Mouse (Mus musculus) liver, embryonic 13.5 days (tissue): ENCODE data around the gene E130308A19Rik. TPM values are rescaled to one million over a fixed set of nuclear protein-coding genes. Genes with fewer than 3 reads are reported as not detected.

Source experiments
- ATAC-seq: fragments of 200-750 bp; cut with Nextera tagmentation; 2 replicates; pipeline ENCODE4 v1.8.0; 2017; ENCODE audit warnings: low read depth, mild to moderate bottlenecking, moderate number of reproducible peaks, moderate library complexity
- DNase-seq: peaks from one replicate; pipeline ENCODE4 v3.0.0; 2022
- H3K27ac ChIP-seq: fragments of 300-500 bp; sonication (generic); 2 replicates; pipeline ENCODE4 v1.5.1; 2015; ENCODE audit warnings: moderate library complexity, mild to moderate bottlenecking, inconsistent platforms
- H3K27me3 ChIP-seq: fragments of 300-500 bp; sonication (generic); 2 replicates; pipeline ENCODE4 v1.6.1; 2015; ENCODE audit warnings: mild to moderate bottlenecking, inconsistent platforms
- H3K36me3 ChIP-seq: fragments of 300-500 bp; sonication (generic); 2 replicates; pipeline ENCODE4 v1.6.1; 2015; ENCODE audit warnings: mild to moderate bottlenecking, inconsistent platforms
- H3K4me1 ChIP-seq: fragments of 300-500 bp; sonication (generic); replicated peaks from 2 replicates; pipeline ENCODE4 v1.6.1; 2015; ENCODE audit warnings: inconsistent platforms
- H3K4me2 ChIP-seq: fragments of 300-500 bp; sonication (generic); 2 replicates; pipeline ENCODE4 v1.6.1; 2015; ENCODE audit warnings: inconsistent platforms, mild to moderate bottlenecking, moderate library complexity
- H3K4me3 ChIP-seq: fragments of 300-500 bp; sonication (generic); replicated peaks from 2 replicates; pipeline ENCODE4 v1.5.1; 2015; ENCODE audit warnings: mild to moderate bottlenecking, inconsistent platforms
- H3K9ac ChIP-seq: fragments of 300-500 bp; sonication (generic); 2 replicates; pipeline ENCODE4 v1.6.1; 2015; ENCODE audit warnings: mild to moderate bottlenecking, inconsistent platforms
- H3K9me3 ChIP-seq: fragments of 300-500 bp; sonication (generic); replicated peaks from 2 replicates; pipeline ENCODE4 v1.6.1; 2016; ENCODE audit warnings: inconsistent platforms
- WGBS: fragments of 180-500 bp; shearing (Covaris S2); methylation state at CpG from one replicate; pipeline ENCODE4 v1.1.7; 2015; ENCODE audit not compliant: insufficient replicate concordance; 5-methylcytosine and 5-hydroxymethylcytosine counted together
- polyA plus RNA-seq: library from polyadenylated mRNA; unstranded; fragments of >200 nt; fragmentation: Nextera tagmentation; extraction: Ambion mirVana; gene quantifications from 2 replicates; pipeline ENCODE4 v1.2.1, GENCODE M21; 2015

Gene E130308A19Rik
- polyA plus RNA-seq, 1 experiment from 2014 or later = 8.1 TPM

DNA sequence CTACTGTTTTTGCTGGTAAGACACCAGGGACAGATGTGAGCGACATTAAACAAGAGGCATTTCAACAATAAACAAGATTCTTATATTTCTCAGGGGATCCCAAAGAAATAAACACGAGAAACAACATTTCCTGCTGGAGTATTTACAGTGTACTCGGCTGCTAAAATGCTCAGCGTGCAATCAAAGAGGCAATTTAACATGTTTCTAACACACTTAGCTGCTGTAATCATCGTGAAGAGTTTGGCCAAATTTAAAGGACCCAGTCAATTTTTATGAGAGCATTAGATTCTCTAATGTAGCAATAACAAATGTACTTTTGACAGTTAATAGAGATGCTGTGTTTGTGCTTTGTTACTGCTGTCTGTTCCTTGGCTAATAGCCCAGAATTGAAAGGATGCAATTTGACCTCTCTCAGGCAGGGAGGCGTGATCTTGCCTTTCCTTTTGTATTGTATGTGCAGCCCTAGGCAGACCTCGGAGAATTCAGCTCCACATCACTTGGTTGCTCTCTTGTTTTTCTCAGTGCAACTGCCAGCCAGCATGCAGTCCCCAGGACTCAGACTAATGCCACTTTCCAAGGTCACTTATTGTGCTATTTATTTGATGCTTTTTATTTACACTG, 139.5 kb downstream of the E130308A19Rik start:
- H3K27ac ChIP-seq = no peak overlapping the region

GRCm38 (mm10) chr4:59767717-59768116, 141.7 kb downstream of the E130308A19Rik start:
- Histone ChIP-seq H3K4me1 (peaks cover 8% of the 10 kb centered on the region; the same call in 1 of the 2 replicates), H3K9me3 (no peaks in the 10 kb centered on the region), H3K4me2 (no peak overlapping the region), H3K27me3 (no peaks in the 10 kb centered on the region), H3K4me3 (no peak overlapping the region), H3K36me3 (peaks cover 32% of the 10 kb centered on the region), H3K9ac (no peak overlapping the region), H3K27ac (peak overlapping the region; percentile 4; the same call in 1 of the 2 replicates)
- DNase-seq (no peak), ATAC-seq (no peak)
- 13% methylated on average over 2 of the region's 2 CpGs for WGBS

More for the DNA sequence above, 139.5 kb downstream of the E130308A19Rik start:
- H3K4me2 ChIP-seq = peak overlapping the region; percentile 11; the same call in 1 of the 2 replicates
- H3K27me3 ChIP-seq = no peaks in the 10 kb centered on the region
- no peak overlapping the region for H3K4me3 ChIP-seq
- H3K36me3 ChIP-seq = peaks cover 10% of the 10 kb centered on the region
- H3K9me3 ChIP-seq = no peaks in the 10 kb centered on the region
- ATAC-seq (no peak), DNase-seq (no peak)
- 54% methylated on average over 7 of the region's 7 CpGs for WGBS
- H3K9ac ChIP-seq = no peak overlapping the region
- peaks cover 8% of the 10 kb centered on the region; the same call in 1 of the 2 replicates for H3K4me1 ChIP-seq

- ATAC-seq (no peak), DNase-seq (no peak)
- H3K4me1 ChIP-seq = peaks cover 11% of the 10 kb centered on the region; the same call in 1 of the 2 replicates
- H3K9ac ChIP-seq = no peak overlapping the region
- no peaks in the 10 kb centered on the region for H3K9me3 ChIP-seq
- 86% methylated on average over 17 of the region's 17 CpGs for WGBS
- no peaks in the 10 kb centered on the region for H3K27me3 ChIP-seq
- peaks cover 61% of the 10 kb centered on the region for H3K36me3 ChIP-seq
- H3K4me3 ChIP-seq = no peak overlapping the region
- no peak overlapping the region for H3K4me2 ChIP-seq
- H3K27ac ChIP-seq = no peak overlapping the region
Measured at GRCm38 (mm10) chr4:59772171-59772879, 146.3 kb downstream of the E130308A19Rik start.

DNA sequence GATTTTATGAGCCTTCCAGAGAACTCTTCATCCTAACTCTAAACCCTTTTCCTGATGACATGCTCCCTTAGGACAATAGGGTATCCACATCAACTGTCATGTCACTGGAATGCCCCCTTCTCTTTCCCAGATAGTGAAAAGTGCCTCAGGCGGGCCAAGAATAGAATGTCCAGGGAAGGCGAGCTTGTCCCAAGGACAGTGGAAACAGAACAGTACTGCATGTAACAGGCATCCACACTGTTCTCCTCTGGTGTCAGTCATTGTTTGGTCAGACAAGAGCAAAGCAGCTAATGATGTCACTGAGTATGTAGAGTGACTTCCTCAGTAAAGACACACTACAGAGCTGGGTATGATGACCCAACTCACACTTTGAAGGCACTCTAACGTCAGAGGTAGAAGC, 151.8 kb downstream of the E130308A19Rik start:
- no peaks in the 10 kb centered on the region for H3K27me3 ChIP-seq
- no peak overlapping the region for H3K4me3 ChIP-seq
- WGBS = 63% methylated on average over 3 of the region's 3 CpGs
- DNase-seq (no peak), ATAC-seq (no peak)
- H3K27ac ChIP-seq = no peak overlapping the region
- no peak overlapping the region for H3K4me2 ChIP-seq
- peaks cover 39% of the 10 kb centered on the region for H3K36me3 ChIP-seq
- peaks cover 35% of the 10 kb centered on the region for H3K4me1 ChIP-seq
- no peaks in the 10 kb centered on the region for H3K9me3 ChIP-seq
- no peak overlapping the region; the same call in 1 of the 2 replicates for H3K9ac ChIP-seq

GRCm38 (mm10) chr4:59780568-59780967, 154.6 kb downstream of the E130308A19Rik start:
- 54% methylated on average over 1 of the region's 1 CpGs for WGBS
- Histone ChIP-seq H3K27me3 (no peaks in the 10 kb centered on the region), H3K4me1 (peaks cover 41% of the 10 kb centered on the region), H3K4me3 (no peak overlapping the region), H3K27ac (no peak overlapping the region; the same call in 1 of the 2 replicates), H3K4me2 (no peak overlapping the region), H3K36me3 (peaks cover 18% of the 10 kb centered on the region), H3K9ac (no peak overlapping the region), H3K9me3 (no peaks in the 10 kb centered on the region)
- no peak for ATAC-seq
- DNase-seq = no peak

- ATAC-seq (peak; percentile 48), DNase-seq (peak; percentile 27)
- no peaks in the 10 kb centered on the region for H3K27me3 ChIP-seq
- H3K9ac ChIP-seq = peak overlapping the region; percentile 95
- peak overlapping the region; percentile 76 for H3K27ac ChIP-seq
- H3K36me3 ChIP-seq = peaks cover 4% of the 10 kb centered on the region
- H3K4me2 ChIP-seq = peak overlapping the region; percentile 97
- peak overlapping the region; percentile 100 for H3K4me3 ChIP-seq
- peaks cover 30% of the 10 kb centered on the region for H3K4me1 ChIP-seq
- WGBS = under 1% methylated on average over 47 of the region's 47 CpGs
- H3K9me3 ChIP-seq = no peaks in the 10 kb centered on the region
Measured at GRCm38 (mm10) chr4:59782853-59783684, 157.1 kb downstream of the E130308A19Rik start.

- Histone ChIP-seq H3K9me3 (no peaks in the 10 kb centered on the region), H3K4me2 (peak overlapping the region; percentile 97), H3K4me3 (peak overlapping the region; percentile 100), H3K27me3 (no peaks in the 10 kb centered on the region), H3K36me3 (peaks cover 3% of the 10 kb centered on the region), H3K4me1 (peaks cover 30% of the 10 kb centered on the region), H3K9ac (peak overlapping the region; percentile 95), H3K27ac (peak overlapping the region; percentile 76)
- ATAC-seq (peak; percentile 96), DNase-seq (peak; percentile 96)
- under 1% methylated on average over 36 of the region's 36 CpGs for WGBS
Measured at GRCm38 (mm10) chr4:59783685-59784279, 157.8 kb downstream of the E130308A19Rik start.

GRCm38 (mm10) chr4:59785412-59785811, 159.4 kb downstream of the E130308A19Rik start:
- no peak overlapping the region for H3K4me3 ChIP-seq
- H3K36me3 ChIP-seq = no peaks in the 10 kb centered on the region
- DNase-seq = no peak
- 36% methylated on average over 2 of the region's 2 CpGs for WGBS
- no peaks in the 10 kb centered on the region for H3K9me3 ChIP-seq
- H3K27me3 ChIP-seq = no peaks in the 10 kb centered on the region
- no peak overlapping the region for H3K9ac ChIP-seq
- ATAC-seq = no peak
- no peak overlapping the region for H3K4me2 ChIP-seq
- peaks cover 20% of the 10 kb centered on the region for H3K4me1 ChIP-seq
- no peak overlapping the region for H3K27ac ChIP-seq

- Histone ChIP-seq H3K36me3 (no peaks in the 10 kb centered on the region), H3K4me3 (no peak overlapping the region), H3K4me2 (no peak overlapping the region), H3K9ac (no peak overlapping the region), H3K9me3 (no peaks in the 10 kb centered on the region), H3K27me3 (0 out of 2 replicates have a peak, but pooled peaks cover 2% of the 10 kb centered on the region), H3K4me1 (peaks cover 14% of the 10 kb centered on the region), H3K27ac (no peak overlapping the region)
- WGBS = 0% methylated on average over 7 of the region's 7 CpGs
- DNase-seq = peak; percentile 56
- no peak for ATAC-seq
Measured at GRCm38 (mm10) chr4:59786661-59787060, 160.7 kb downstream of the E130308A19Rik start.

DNA sequence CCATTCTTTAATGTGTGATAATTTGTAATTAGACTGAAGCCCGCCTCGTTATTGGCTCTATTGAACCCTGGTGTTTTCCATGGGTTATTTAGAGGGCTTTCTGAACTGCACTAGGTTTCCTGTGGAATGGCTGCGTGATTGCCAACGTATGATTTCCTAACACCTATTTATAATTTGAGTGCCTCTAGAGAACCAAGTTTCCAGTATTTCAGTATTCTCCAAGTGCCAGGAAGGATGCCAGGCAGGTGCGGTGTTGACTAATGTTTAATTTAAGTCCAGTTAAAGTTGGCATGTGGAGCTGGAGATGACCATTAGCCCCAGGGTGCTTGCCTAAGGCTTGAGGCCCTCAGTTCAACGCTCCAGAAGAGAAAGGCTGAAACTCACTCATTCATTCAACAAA, 161.1 kb downstream of the E130308A19Rik start:
- no peaks in the 10 kb centered on the region for H3K36me3 ChIP-seq
- no peak overlapping the region for H3K9ac ChIP-seq
- DNase-seq (no peak), ATAC-seq (no peak)
- H3K27ac ChIP-seq = no peak overlapping the region
- H3K4me3 ChIP-seq = no peak overlapping the region
- 0 out of 2 replicates have a peak, but pooled peaks cover 3% of the 10 kb centered on the region for H3K27me3 ChIP-seq
- H3K4me1 ChIP-seq = peaks cover 10% of the 10 kb centered on the region
- no peak overlapping the region for H3K4me2 ChIP-seq
- WGBS = 59% methylated on average over 6 of the region's 6 CpGs
- H3K9me3 ChIP-seq = no peaks in the 10 kb centered on the region

DNA sequence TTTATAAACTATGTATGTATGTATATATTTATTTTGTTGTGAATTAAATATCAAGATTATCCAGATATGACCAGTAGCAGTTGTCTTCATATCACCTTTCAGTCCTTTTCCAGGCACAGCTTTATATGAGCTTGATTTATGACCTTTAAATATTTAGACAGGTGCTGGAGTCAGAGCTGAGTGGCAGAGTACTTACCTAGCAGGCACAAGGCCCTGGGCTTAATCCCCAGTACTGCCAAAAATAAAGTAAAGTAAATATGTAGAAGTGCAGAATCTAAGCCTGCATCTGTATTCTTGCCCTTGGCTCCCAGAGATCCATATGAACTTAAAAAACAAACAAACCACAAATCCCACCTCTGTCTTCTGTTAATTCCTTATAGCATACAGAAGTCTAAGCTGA, 163.0 kb downstream of the E130308A19Rik start:
- no peak for DNase-seq
- 0 out of 2 replicates have a peak, but pooled peaks cover 3% of the 10 kb centered on the region for H3K27me3 ChIP-seq
- no peak overlapping the region for H3K27ac ChIP-seq
- H3K4me1 ChIP-seq = peaks cover 5% of the 10 kb centered on the region
- H3K4me2 ChIP-seq = no peak overlapping the region
- no peaks in the 10 kb centered on the region for H3K36me3 ChIP-seq
- ATAC-seq = no peak
- no peak overlapping the region for H3K9ac ChIP-seq
- H3K4me3 ChIP-seq = no peak overlapping the region
- H3K9me3 ChIP-seq = no peaks in the 10 kb centered on the region
